Mouse (Mus musculus): ENCODE results near the gene L3hypdh. TPM values are rescaled to one million over a fixed set of nuclear protein-coding genes. Genes with fewer than 3 reads are reported as not detected.
A peak's percentile ranks its signal among the peaks of the same experiment; 100 is the strongest.

The L3hypdh gene
- polyA plus RNA-seq (2017; shearing (Covaris generic)), result under 1 TPM in 1 of 2 experiments, not detected in 1; 0.27 TPM

GRCm38 (mm10) chr12:72085329-72086165 lies at the start of gene L3hypdh, which contains the start of gene Jkamp:
L3hypdh (minus strand) TSS chr12:72085439.
Jkamp (plus strand) TSS chr12:72085589.
- ATAC-seq, result peak; percentile 91

DNA sequence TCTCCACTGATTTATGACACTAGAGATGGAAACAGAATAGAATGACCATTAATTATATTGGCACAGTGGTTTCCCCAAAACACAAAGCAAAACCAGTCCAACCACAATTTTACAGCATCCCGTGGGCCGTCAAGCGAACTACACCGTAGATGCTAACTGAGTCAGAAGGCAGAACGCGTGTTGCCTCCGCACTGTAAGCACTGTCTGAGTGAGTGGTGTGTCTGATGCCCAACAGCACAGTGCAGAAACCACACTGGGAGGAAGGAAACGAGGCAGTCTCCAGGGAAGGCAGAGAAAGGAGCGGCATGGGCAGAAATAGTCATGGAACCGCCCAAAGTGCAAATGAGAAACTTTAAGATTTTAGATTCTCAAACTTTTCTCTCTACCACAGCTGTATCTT lies 44.0 kb upstream of the L3hypdh start:
- ATAC-seq, result no peak

DNA sequence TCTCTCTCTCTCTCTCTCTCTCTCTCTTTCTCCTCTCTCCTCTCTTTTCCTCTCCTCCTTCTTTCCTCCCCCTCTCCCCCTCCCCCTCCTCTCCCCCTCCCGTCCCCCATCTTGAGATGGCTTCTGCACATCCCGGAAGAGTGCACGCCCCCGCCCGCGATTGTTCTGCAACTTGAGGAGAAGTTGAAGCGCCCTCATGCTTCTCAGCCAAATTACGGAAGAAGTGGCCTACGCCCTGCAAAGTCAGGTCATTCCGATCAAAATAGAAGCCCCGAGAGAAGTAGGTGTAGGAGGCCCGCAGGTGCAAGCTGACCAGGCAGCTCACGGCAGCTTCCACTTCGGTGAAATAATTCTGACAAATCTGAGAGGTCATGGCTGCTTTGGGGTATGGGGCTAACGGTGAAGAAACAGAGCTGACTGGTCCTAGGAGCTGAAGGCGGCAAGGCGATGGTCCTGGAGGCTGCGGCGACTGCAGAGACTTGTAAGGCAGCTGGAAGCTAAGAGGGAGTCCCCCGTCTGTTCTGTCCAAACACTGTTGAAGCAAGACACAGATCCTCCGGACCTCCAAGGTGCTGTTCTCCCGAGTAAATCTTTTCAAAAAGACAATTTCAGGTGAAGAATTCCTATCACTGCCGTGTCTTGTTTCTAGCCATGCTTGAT lies 30.6 kb upstream of the L3hypdh start:
- no peak for ATAC-seq

DNA sequence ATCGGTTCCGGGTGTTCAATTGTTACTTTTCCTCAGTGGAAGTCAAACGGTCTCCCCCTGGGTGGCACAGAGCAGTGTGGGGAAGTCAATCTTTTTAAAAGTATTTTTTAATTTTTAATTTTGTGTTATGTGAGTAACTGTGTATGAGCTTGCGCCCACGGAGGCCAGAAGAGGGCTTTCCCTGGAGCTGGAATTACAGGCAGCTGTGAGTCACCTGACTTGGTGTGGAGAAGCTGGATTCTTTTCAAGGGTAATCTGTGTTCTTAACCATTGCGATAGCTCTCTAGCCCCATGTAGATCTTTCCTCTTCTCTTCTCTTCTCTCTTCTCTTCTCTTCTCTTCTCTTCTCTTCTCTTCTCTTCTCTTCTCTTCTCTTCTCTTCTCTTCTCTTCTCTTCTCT lies 29.9 kb upstream of the L3hypdh start:
- ATAC-seq, result no peak

- peak; percentile 87 for ATAC-seq
These were observed 19.5 kb upstream of the L3hypdh start for GRCm38 (mm10) chr12:72104525-72105281.

DNA sequence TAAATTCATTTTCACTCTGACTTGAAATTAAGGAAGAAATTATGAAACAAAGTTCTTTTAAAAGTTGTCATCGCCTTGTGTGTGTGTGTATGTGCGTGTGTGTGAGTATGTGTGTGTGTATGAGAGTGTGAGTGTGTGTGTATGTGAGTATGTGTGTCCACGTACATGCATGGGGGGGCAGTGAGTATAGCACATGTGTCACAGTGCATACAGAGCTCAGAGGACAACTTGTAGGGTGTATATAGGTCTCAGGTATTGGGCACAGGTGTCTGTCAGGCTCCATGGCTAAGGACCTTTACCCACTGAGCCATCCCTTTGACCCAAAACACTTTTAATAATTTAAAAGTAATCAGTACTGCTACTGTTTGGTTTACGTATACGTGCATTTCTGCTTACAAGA lies 18.8 kb upstream of the L3hypdh start:
- no peak for ATAC-seq

- no peak for ATAC-seq
These were observed 17.5 kb upstream of the L3hypdh start for GRCm38 (mm10) chr12:72102776-72103175.

DNA sequence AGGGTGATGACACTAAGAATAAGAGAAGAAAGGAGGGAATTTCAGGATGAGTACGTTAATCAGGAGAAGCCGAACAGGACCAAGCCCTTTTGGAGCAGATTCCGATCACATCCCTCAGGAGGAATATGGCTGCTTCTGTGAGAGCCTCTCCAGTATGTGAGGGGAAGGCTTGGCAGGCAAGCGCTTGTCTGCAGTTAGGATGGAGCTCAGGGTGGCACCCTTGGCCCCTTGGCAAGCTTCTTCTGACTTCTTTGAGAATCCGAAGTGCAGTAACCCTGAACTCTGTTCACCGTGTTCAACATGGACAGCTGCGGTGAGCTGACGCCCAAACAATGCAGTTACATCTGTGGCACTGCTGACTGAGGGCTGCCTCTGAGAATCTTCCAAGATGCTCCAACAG lies 11.7 kb upstream of the L3hypdh start:
- no peak for ATAC-seq

DNA sequence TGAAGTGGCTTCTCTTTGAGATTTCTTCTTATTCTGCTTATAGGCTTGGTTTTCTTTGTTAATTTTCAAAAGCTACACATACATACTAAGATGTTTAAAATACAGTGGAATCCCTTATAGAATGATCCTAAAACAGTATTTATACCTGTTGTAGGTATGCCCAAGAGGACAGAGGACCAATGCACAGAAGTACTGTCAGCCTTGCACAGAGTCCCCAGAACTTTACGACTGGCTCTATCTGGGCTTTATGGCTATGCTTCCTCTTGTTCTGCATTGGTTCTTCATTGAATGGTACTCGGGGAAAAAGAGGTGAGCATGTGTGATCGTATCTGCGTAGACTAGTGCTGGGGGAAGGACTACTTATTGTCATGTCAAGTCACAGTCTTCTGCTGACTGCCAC lies 4.6 kb upstream of the L3hypdh start:
- no peak for ATAC-seq

DNA sequence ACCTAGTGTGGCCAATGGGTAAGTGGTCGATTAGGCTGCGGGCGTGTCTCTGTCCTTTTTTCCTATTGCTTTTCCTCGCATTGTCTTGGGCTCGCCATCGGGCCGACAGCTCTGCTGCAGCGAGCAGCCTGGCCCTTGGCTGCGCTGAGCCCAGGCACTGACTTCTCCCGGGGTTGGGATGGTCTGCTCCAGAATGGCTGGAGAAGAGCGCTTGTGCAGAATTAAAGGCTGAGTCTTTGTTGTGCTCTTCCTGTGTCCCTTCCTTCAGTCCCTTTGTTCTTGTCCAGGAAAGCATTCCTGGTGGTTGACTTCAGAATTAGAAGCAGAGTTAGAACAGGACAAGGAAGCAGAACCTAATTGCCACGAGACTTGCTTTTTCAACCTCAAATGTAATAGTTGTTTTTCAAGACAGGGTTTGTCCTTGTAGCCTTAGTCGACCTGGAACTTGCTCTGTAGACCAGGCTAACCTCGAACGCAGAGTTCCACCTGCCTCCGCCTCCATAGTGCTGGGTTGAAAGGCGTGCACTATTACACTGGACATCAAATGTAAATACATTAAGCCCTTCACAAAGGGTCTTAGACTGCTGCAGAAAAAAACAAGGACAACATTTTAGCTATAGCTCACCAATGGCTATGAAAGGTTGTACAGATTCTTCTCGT lies 1.1 kb upstream of the L3hypdh start:
- ATAC-seq, result peak; percentile 7

- peak; percentile 4 for ATAC-seq
These were observed 263 bp downstream of the L3hypdh start for GRCm38 (mm10) chr12:72085024-72085328.

- ATAC-seq, result no peak
These were observed 797 bp downstream of the L3hypdh start for GRCm38 (mm10) chr12:72084261-72085023.

- no peak for ATAC-seq
These were observed 2.0 kb downstream of the L3hypdh start for GRCm38 (mm10) chr12:72083265-72083664.

- ATAC-seq, result no peak
These were observed 2.9 kb downstream of the L3hypdh start for GRCm38 (mm10) chr12:72082370-72082769.

DNA sequence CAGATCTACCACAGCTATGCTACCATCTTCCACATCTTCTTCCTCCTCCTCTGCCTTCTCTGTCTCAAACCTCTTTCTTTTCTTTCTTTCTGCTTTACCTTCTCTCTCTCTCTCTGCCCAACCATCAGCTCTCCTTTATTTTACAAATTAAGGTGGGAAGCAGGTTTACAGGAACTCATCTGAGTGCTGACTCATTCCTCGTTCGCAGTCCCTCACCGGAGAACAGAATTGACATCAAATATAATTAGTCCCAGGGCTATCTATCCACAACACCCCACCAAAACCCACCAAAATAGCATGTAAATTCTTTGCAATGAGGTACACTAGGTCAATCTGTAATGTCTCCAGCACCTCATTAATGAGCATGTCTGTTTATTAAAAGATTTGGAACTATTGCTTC lies 3.3 kb downstream of the L3hypdh start:
- ATAC-seq, result no peak

- no peak for ATAC-seq
These were observed 7.0 kb downstream of the L3hypdh start for GRCm38 (mm10) chr12:72078248-72078647.

GRCm38 (mm10) chr12:72070327-72071269 lies 14.6 kb downstream of the L3hypdh start, which contains the start of gene Gpr135:
Gpr135 (minus strand) TSS chr12:72071125.
- ATAC-seq, result peak; percentile 93

DNA sequence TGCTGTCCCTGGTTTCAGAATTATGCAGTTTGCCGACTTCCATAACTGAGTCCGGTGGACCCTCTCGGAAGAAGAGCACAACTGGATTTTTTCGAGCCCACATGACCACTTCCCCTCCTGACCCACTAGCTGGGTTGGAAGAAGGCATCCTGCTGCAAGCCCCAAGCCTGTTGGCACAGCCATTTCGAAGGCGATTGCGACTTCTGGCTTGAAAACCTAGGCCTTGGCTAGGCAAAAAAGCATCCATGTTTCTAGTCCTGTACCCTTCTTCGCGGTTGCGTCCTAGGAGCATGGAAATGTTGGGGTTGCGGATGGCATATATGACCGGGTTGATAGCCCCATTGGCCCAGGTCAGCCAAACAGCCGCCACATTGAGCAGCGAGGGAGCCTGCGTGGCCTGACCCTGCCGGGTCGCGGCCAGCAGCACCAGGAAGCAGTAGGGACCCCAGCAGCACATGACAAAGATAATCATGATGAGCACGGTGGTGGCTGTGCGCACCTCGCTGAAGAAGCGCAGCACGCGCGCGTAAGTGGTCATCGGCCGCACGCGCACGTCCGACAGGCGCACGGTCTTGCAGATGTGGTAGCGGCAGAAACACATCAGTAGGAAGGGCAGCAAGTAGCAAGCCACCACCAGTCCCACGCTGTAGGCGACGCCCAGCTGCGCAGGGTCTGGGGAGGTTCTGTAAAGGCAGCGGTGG lies 15.5 kb downstream of the L3hypdh start:
- peak; percentile 2 for ATAC-seq

DNA sequence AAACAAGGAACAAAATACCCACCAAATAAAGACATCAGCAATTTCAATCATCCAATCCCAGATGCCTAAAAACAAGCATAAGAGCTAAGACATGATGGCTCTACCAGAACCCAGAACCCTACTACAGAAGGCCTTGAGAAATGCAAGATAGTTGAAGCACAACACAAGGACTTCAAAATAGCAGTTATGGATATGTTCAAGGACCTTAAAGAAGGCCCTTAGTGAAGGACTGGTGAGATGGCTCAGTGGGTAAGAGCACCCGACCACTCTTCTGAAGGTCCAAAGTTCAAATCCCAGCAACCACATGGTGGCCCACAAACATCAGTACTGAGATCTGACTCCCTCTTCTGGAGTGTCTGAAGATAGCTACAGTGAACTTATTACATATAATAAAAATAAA lies 27.5 kb downstream of the L3hypdh start:
- no peak for ATAC-seq

DNA sequence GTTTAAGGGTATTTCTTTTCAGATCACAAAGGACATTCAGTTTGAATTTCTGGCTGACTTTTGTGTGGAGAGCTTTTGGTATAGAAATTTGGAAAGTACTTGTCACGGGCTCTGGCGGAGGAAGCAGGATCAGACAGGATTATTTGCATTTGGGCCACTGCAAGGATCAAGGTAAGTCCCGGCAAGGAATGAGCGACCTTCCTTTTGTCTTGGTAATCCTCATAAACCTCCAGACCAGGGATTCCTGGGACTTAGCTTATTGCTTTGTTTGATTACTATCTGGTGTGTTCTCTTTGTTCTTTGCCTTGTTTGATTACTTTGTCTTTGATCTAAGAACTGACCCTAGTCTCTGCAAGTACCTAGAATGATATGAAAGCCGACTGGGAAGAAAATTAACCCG lies 31.4 kb downstream of the L3hypdh start:
- ATAC-seq, result no peak
